Mouse (Mus musculus) hindbrain, embryonic 13.5 days (tissue): Measurements from ENCODE around the gene Pld3. TPM values are rescaled to one million over a fixed set of nuclear protein-coding genes. Genes with fewer than 3 reads are reported as not detected.
A peak's percentile ranks its signal among the peaks of the same experiment; 100 is the strongest.

ENCODE experiments used
- ATAC-seq: fragments of 200-750 bp; cut with Nextera tagmentation; 2 replicates; pipeline ENCODE4 v1.8.0; 2017; ENCODE audit warnings: moderate TSS enrichment; ENCODE audit not compliant: low FRiP score
- H3K27ac ChIP-seq: fragments of 300-500 bp; sonication (generic); 2 replicates; pipeline ENCODE4 v1.5.1; 2015; ENCODE audit warnings: inconsistent platforms, mild to moderate bottlenecking, moderate library complexity
- H3K27me3 ChIP-seq: fragments of 300-500 bp; sonication (generic); 2 replicates; pipeline ENCODE4 v1.6.1; 2015; ENCODE audit warnings: mild to moderate bottlenecking, inconsistent platforms
- H3K36me3 ChIP-seq: fragments of 300-500 bp; sonication (generic); 2 replicates; pipeline ENCODE4 v1.6.1; 2015; ENCODE audit warnings: mild to moderate bottlenecking, inconsistent platforms
- H3K4me1 ChIP-seq: fragments of 300-500 bp; sonication (generic); replicated peaks from 2 replicates; pipeline ENCODE4 v1.6.1; 2015; ENCODE audit warnings: inconsistent platforms
- H3K4me2 ChIP-seq: fragments of 300-500 bp; sonication (generic); 2 replicates; pipeline ENCODE4 v1.6.1; 2015; ENCODE audit warnings: inconsistent platforms, mild to moderate bottlenecking, moderate library complexity
- H3K4me3 ChIP-seq: fragments of 300-500 bp; sonication (generic); 2 replicates; pipeline ENCODE4 v1.5.1; 2015; ENCODE audit warnings: mild to moderate bottlenecking, inconsistent platforms
- H3K9ac ChIP-seq: fragments of 300-500 bp; sonication (generic); 2 replicates; pipeline ENCODE4 v1.6.1; 2015; ENCODE audit warnings: mild to moderate bottlenecking, inconsistent platforms
- H3K9me3 ChIP-seq: fragments of 300-500 bp; sonication (generic); 2 replicates; pipeline ENCODE4 v1.6.1; 2016; ENCODE audit warnings: inconsistent platforms
- WGBS: fragments of 180-500 bp; shearing (Covaris S2); methylation state at CpG from one replicate; pipeline ENCODE4 v1.1.7; 2015; 5-methylcytosine and 5-hydroxymethylcytosine counted together
- polyA plus RNA-seq: library from polyadenylated mRNA; unstranded; fragments of >200 nt; fragmentation: Nextera tagmentation; extraction: Ambion mirVana; gene quantifications from 2 replicates; pipeline ENCODE4 v1.2.1, GENCODE M21; 2015

Pld3 gene
- polyA plus RNA-seq, 1 experiment from 2014 or later, result 126 TPM

DNA sequence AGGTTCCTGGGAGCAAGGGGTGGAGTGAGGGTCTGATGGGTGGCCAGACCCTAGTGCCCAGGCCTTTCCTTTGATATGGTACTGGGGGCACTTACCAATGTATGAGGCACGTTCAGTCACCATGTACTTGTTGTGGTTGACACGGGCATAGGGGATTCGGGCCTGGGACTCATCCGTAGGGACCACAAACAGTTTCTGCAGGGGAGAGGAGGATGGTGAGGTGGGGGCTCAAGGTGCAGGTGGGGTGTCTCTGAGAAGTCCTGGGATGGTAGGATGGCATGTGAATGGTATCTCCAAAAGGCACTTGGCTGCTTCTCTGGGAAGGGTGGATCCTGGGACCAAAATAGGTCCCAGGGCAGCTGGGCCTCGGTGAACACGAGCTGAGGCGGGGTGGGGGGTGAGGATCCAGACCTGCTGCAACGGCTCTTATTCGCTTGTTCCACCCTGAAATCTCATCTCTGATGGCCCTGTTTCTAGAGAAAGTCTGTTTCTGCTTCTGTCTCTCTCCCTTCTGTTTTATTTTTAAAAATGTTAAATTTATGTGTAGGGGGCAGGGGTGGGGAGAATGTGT lies 20.5 kb downstream of the Pld3 start:
- H3K4me1 ChIP-seq, result no peaks in the 10 kb centered on the region
- no peaks in the 10 kb centered on the region for H3K27me3 ChIP-seq
- WGBS, result 94% methylated on average over 9 of the region's 9 CpGs
- H3K9ac ChIP-seq, result no peak overlapping the region
- ATAC-seq, result no peak
- no peak overlapping the region for H3K27ac ChIP-seq
- peaks cover 84% of the 10 kb centered on the region for H3K36me3 ChIP-seq
- no peak overlapping the region for H3K4me3 ChIP-seq
- no peaks in the 10 kb centered on the region for H3K9me3 ChIP-seq
- no peak overlapping the region for H3K4me2 ChIP-seq

DNA sequence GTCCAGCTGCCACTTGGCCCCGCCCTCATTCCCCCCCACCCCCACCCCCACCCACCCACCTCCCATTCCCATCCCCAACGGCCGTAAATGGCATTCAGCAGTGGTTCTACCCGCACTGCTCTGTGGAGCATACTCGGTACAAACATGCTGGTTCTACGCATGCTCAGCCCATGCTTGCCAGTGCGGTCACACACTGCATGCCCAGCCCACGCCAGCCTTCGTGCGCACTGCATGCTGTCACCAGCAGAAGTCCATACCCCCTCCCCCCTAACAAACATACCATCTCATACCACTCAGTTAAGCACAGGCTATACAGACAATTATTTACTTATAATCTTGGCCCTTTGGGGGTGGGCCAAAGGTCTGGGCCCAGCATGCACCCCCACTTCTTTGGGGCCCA lies 21.3 kb downstream of the Pld3 start:
- H3K9me3 ChIP-seq, result no peaks in the 10 kb centered on the region
- ATAC-seq, result no peak
- 94% methylated on average over 10 of the region's 10 CpGs for WGBS
- H3K27ac ChIP-seq, result no peak overlapping the region
- no peak overlapping the region for H3K9ac ChIP-seq
- no peak overlapping the region for H3K4me2 ChIP-seq
- H3K27me3 ChIP-seq, result no peaks in the 10 kb centered on the region
- H3K4me3 ChIP-seq, result no peak overlapping the region
- peaks cover 75% of the 10 kb centered on the region for H3K36me3 ChIP-seq
- H3K4me1 ChIP-seq, result no peaks in the 10 kb centered on the region

GRCm38 (mm10) chr7:27530937-27531336 lies 22.1 kb downstream of the Pld3 start:
- no peak for ATAC-seq
- Histone ChIP-seq H3K4me2 (no peak overlapping the region), H3K4me1 (no peaks in the 10 kb centered on the region), H3K9ac (no peak overlapping the region), H3K27me3 (no peaks in the 10 kb centered on the region), H3K36me3 (peaks cover 67% of the 10 kb centered on the region), H3K27ac (no peak overlapping the region), H3K9me3 (no peaks in the 10 kb centered on the region), H3K4me3 (no peak overlapping the region)
- 78% methylated on average over 3 of the region's 3 CpGs for WGBS

DNA sequence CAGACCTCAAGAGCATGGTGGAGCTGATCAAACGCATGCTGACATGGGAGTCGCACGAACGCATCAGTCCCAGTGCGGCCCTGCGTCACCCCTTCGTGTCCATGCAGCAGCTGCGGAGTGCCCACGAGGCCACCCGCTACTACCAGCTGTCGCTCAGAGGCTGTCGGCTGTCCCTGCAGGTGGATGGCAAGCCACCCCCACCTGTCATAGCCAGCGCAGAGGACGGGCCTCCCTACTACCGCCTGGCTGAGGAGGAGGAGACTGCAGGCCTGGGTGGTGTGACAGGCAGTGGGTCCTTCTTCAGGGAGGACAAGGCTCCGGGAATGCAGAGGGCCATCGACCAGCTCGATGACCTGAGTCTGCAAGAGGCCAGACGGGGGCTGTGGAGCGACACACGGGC lies 23.9 kb downstream of the Pld3 start:
- Histone ChIP-seq H3K4me1 (no peaks in the 10 kb centered on the region), H3K36me3 (peaks cover 50% of the 10 kb centered on the region), H3K9me3 (no peaks in the 10 kb centered on the region), H3K27me3 (no peaks in the 10 kb centered on the region), H3K27ac (no peak overlapping the region), H3K4me3 (no peak overlapping the region), H3K4me2 (no peak overlapping the region), H3K9ac (no peak overlapping the region; the same call in 1 of the 2 replicates)
- ATAC-seq, result no peak
- WGBS, result 83% methylated on average over 21 of the region's 21 CpGs

DNA sequence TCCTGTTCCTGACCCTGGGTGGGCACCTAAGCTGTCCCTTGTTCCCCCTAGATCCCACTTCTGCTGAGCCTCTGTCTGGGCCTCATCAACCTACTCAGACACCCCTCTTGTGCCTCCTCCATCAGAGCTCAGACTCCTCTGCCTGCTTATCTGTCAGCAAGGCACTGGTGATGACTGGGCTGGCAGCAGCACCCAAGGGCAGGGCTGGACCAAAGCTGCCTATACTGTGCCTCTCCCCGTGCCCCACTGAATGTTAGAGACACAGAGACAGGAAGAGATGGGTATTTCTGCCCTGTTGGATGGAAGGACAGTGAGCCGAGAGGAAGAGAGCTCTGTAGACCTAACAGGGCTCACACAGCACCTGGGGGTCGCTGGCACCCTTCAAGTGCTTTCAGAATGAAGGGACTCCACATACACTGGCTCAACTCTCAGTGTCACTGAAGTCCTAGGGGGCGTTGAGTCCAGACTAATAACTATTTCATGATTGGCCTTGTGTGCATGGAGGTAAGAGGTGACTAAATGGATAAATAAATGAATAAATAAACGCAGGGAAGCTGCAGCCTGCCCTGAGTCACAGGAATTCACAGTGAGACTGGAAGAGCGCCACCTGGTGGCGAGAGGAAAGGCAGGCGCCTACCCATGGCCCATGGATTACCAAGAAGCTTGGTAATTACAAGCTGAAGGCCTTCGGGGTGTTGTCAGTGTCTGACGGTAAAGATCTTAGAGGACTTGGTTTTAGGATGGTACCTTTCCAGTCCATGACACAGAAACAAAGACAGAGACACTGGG lies 26.8 kb downstream of the Pld3 start:
- Histone ChIP-seq H3K4me2 (no peak overlapping the region), H3K9ac (no peak overlapping the region), H3K27ac (no peak overlapping the region), H3K4me3 (no peak overlapping the region), H3K4me1 (no peaks in the 10 kb centered on the region), H3K27me3 (no peaks in the 10 kb centered on the region), H3K36me3 (peaks cover 24% of the 10 kb centered on the region), H3K9me3 (no peaks in the 10 kb centered on the region)
- peak; percentile 73 for ATAC-seq
- 28% methylated on average over 10 of the region's 10 CpGs for WGBS

DNA sequence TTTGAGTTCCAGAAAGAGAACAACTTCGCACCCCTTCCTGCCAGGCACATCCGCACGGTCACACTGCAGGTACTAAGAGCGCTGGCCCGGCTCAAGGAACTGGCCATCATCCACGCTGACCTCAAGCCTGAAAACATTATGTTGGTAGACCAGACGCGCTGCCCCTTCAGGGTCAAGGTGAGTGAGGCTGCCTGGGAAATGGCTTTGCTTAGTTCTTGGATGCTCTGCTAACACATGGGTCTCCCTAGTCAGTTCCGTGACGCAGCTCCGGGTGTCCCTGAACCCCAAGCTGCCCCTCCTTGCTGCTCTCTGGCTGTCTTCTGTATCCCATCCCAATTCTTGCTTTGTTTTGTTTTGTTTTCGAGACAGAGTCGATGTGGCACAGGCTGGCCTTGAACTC lies 29.2 kb downstream of the Pld3 start:
- no peaks in the 10 kb centered on the region for H3K27me3 ChIP-seq
- no peaks in the 10 kb centered on the region for H3K9me3 ChIP-seq
- ATAC-seq, result no peak
- no peak overlapping the region for H3K9ac ChIP-seq
- H3K36me3 ChIP-seq, result no peaks in the 10 kb centered on the region; the same call in 1 of the 2 replicates
- H3K4me1 ChIP-seq, result no peaks in the 10 kb centered on the region
- H3K27ac ChIP-seq, result no peak overlapping the region
- H3K4me2 ChIP-seq, result no peak overlapping the region
- WGBS, result 96% methylated on average over 13 of the region's 13 CpGs
- H3K4me3 ChIP-seq, result no peak overlapping the region

DNA sequence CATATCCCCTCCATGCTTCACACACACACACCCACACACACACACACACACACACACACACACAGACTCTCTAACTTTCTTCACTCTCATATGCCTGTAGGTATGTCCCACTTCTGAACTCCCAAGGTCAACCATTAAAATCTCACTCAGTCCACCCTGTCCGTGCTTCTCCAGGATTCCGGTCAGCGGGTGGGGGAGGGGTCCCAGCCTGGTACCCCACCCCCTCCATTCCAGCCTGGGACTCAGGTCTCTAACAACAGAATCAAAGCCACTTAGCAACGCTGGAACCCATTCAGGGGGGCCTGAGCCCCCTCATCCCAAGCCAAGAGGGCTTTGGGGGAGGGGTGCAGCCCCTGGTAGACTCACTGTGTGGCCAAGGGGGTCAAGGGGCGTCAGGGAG lies 30.1 kb downstream of the Pld3 start, which contains the start of gene Hipk4:
Hipk4 (plus strand) TSS at position 301 of the 400 bp plus-strand sequence.
- Histone ChIP-seq H3K4me2 (no peak within 1 kb of the TSS), H3K27ac (no peak within 1 kb of the TSS), H3K9me3 (no peaks in the 10 kb centered on the region), H3K4me3 (no peak within 1 kb of the TSS), H3K9ac (no peak within 1 kb of the TSS), H3K27me3 (no peaks in the 10 kb centered on the region), H3K4me1 (no peaks in the 10 kb centered on the region), H3K36me3 (no peaks in the 10 kb centered on the region)
- ATAC-seq, result no peak
- WGBS, result 61% methylated on average over 5 of the region's 5 CpGs

- ATAC-seq, result no peak
- H3K4me1 ChIP-seq, result no peaks in the 10 kb centered on the region
- H3K27ac ChIP-seq, result no peak overlapping the region
- H3K9ac ChIP-seq, result no peak overlapping the region
- WGBS, result 57% methylated on average over 1 of the region's 1 CpGs
- H3K27me3 ChIP-seq, result no peaks in the 10 kb centered on the region
- no peaks in the 10 kb centered on the region for H3K9me3 ChIP-seq
- H3K4me3 ChIP-seq, result no peak overlapping the region
- H3K36me3 ChIP-seq, result no peaks in the 10 kb centered on the region
- H3K4me2 ChIP-seq, result no peak overlapping the region
These were observed 32.4 kb downstream of the Pld3 start for GRCm38 (mm10) chr7:27520599-27520998.

DNA sequence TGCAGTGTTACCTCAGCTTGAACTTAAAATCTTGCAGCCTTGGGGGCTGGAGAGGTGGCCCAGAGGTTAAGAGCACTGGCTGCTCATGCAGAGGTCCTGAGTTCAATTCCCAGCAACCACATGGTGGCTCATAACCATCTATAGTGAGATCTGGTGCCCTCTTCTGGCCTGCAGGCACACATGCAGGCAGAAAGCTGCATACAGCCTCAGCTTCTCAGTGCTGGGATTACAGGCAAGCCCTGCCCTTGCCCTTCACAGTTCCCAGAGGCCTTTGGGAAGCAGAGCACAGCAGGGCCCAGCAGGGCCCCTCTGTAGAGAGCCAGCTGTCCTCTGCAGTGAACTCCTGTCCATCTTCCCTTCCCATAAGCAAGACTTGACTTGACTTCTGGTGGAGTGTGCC lies 32.9 kb downstream of the Pld3 start:
- Histone ChIP-seq H3K36me3 (no peaks in the 10 kb centered on the region), H3K27me3 (no peaks in the 10 kb centered on the region), H3K4me2 (no peak overlapping the region), H3K9me3 (no peaks in the 10 kb centered on the region), H3K4me3 (no peak overlapping the region), H3K27ac (no peak overlapping the region), H3K9ac (no peak overlapping the region), H3K4me1 (no peaks in the 10 kb centered on the region)
- ATAC-seq, result no peak

DNA sequence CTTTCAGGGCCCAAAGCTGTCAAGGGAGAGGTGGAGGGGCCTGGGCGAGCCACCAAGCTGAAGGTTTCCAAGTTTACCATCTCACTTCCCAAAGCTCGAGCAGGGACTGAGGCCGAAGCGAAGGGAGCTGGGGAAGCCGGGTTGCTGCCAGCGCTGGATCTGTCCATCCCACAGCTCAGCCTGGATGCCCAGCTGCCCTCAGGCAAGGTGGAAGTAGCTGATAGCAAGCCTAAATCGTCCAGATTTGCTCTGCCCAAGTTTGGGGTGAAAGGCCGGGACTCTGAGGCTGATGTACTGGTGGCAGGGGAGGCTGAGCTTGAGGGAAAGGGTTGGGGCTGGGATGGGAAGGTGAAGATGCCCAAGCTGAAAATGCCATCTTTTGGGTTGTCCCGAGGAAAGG lies 34.7 kb downstream of the Pld3 start:
- Histone ChIP-seq H3K4me2 (no peak overlapping the region), H3K9me3 (no peaks in the 10 kb centered on the region), H3K4me1 (no peaks in the 10 kb centered on the region), H3K4me3 (no peak overlapping the region), H3K36me3 (no peaks in the 10 kb centered on the region), H3K9ac (no peak overlapping the region), H3K27ac (no peak overlapping the region), H3K27me3 (no peaks in the 10 kb centered on the region)
- ATAC-seq, result no peak
- 87% methylated on average over 9 of the region's 9 CpGs for WGBS

DNA sequence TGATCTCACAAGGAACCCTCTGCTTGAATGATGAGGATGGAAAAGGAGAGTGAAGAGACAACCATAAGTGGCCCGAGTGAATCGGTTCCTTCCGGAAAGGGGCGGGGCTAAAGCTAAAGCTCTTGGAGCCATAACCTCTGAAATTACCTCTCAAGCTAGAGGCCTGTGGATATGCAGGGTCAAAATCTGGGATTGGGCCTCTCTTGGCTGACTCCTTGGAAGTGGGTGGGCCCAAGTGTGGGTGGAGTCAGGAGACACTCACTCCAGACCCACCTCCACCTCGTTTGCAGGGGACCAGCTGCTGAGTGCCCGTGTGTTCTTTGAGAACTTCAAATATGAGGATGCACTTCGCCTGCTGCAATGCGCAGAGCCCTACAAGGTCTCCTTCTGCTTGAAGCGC lies 38.1 kb downstream of the Pld3 start:
- H3K4me2 ChIP-seq, result no peak overlapping the region
- H3K9ac ChIP-seq, result no peak overlapping the region
- no peaks in the 10 kb centered on the region for H3K9me3 ChIP-seq
- no peak overlapping the region for H3K27ac ChIP-seq
- H3K27me3 ChIP-seq, result no peaks in the 10 kb centered on the region
- no peak for ATAC-seq
- 85% methylated on average over 9 of the region's 9 CpGs for WGBS
- no peaks in the 10 kb centered on the region for H3K36me3 ChIP-seq
- no peaks in the 10 kb centered on the region for H3K4me1 ChIP-seq
- no peak overlapping the region for H3K4me3 ChIP-seq

- no peak overlapping the region for H3K9ac ChIP-seq
- H3K4me2 ChIP-seq, result no peak overlapping the region
- ATAC-seq, result no peak
- H3K27ac ChIP-seq, result no peak overlapping the region
- H3K36me3 ChIP-seq, result no peaks in the 10 kb centered on the region
- 84% methylated on average over 2 of the region's 2 CpGs for WGBS
- peaks cover 9% of the 10 kb centered on the region for H3K4me1 ChIP-seq
- no peaks in the 10 kb centered on the region for H3K9me3 ChIP-seq
- no peaks in the 10 kb centered on the region for H3K27me3 ChIP-seq
- H3K4me3 ChIP-seq, result no peak overlapping the region
These were observed 42.2 kb downstream of the Pld3 start for GRCm38 (mm10) chr7:27510809-27511208.

DNA sequence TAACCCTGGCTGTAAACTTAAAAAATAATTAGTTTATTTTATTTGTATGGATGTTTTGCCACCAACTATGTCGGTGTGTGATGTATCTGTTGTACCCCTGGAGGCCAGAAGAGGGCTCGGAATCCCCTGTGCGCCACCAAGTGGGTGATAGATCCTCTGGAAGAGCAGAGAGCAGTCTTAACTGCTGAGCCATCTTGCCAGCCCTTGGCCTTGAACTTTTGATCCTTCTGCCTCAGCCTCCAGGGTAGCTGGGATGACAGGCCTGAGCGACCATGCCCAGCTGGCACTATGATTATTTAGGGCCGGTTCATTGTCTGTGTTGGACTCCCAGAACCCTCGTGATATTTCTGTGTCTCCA lies 44.4 kb downstream of the Pld3 start:
- peak; percentile 64 for ATAC-seq
- peak overlapping the region; percentile 96 for H3K27ac ChIP-seq
- peak overlapping the region; percentile 51 for H3K4me3 ChIP-seq
- H3K9me3 ChIP-seq, result no peaks in the 10 kb centered on the region
- peaks cover 9% of the 10 kb centered on the region for H3K4me1 ChIP-seq
- H3K36me3 ChIP-seq, result no peaks in the 10 kb centered on the region
- WGBS, result 26% methylated on average over 6 of the region's 6 CpGs
- no peaks in the 10 kb centered on the region for H3K27me3 ChIP-seq
- H3K9ac ChIP-seq, result no peak overlapping the region
- peak overlapping the region; percentile 59 for H3K4me2 ChIP-seq
